Mouse (Mus musculus): ENCODE results near the gene Fsd1. TPM values are rescaled to one million over a fixed set of nuclear protein-coding genes. Genes with fewer than 3 reads are reported as not detected.

The Fsd1 gene
- polyA plus RNA-seq, 1 experiment: 130 TPM

- DNase-seq (ENCODE audit: low read depth): no peak
- TF ChIP-seq POLR2A (IDR thresholded peaks at IDR 0.05; ENCODE audit: borderline replicate concordance, extremely low read depth, insufficient read depth, insufficient read length, poor library complexity, severe bottlenecking) (no peak), CTCF (IDR thresholded peaks at IDR 0.05; ENCODE audit: borderline replicate concordance, extremely low read depth, insufficient read depth, insufficient read length) (no peak)
Measured at GRCm38 (mm10) chr17:56034726-56035100, 48.4 kb downstream of the Fsd1 start.

GRCm38 (mm10) chr17:56035216-56035615, 48.9 kb downstream of the Fsd1 start:
- TF ChIP-seq CTCF (IDR thresholded peaks at IDR 0.05; ENCODE audit: borderline replicate concordance, extremely low read depth, insufficient read depth, insufficient read length): no peak
- TF ChIP-seq POLR2A (IDR thresholded peaks at IDR 0.05; ENCODE audit: borderline replicate concordance, extremely low read depth, insufficient read depth, insufficient read length, poor library complexity, severe bottlenecking): no peak
- DNase-seq (ENCODE audit: low read depth): no peak

- peak; percentile 99 for DNase-seq (ENCODE audit: low read depth)
- peak; percentile 100 for TF ChIP-seq CTCF (IDR thresholded peaks at IDR 0.05; ENCODE audit: borderline replicate concordance, extremely low read depth, insufficient read depth, insufficient read length)
- TF ChIP-seq POLR2A (IDR thresholded peaks at IDR 0.05; ENCODE audit: borderline replicate concordance, extremely low read depth, insufficient read depth, insufficient read length, poor library complexity, severe bottlenecking): peak; percentile 86
Measured at GRCm38 (mm10) chr17:56036176-56036900, 50.0 kb downstream of the Fsd1 start, which contains the start of gene Sh3gl1. Gene Sh3gl1, minus strand, starts transcription at chr17:56036635.

GRCm38 (mm10) chr17:56036901-56037287, 50.6 kb downstream of the Fsd1 start:
- DNase-seq (ENCODE audit: low read depth): no peak
- no peak for TF ChIP-seq CTCF (IDR thresholded peaks at IDR 0.05; ENCODE audit: borderline replicate concordance, extremely low read depth, insufficient read depth, insufficient read length)
- no peak for TF ChIP-seq POLR2A (IDR thresholded peaks at IDR 0.05; ENCODE audit: borderline replicate concordance, extremely low read depth, insufficient read depth, insufficient read length, poor library complexity, severe bottlenecking)

- DNase-seq (ENCODE audit: low read depth): no peak
- TF ChIP-seq POLR2A (IDR thresholded peaks at IDR 0.05; ENCODE audit: borderline replicate concordance, extremely low read depth, insufficient read depth, insufficient read length, poor library complexity, severe bottlenecking): no peak
- TF ChIP-seq CTCF (IDR thresholded peaks at IDR 0.05; ENCODE audit: borderline replicate concordance, extremely low read depth, insufficient read depth, insufficient read length): no peak
Measured at GRCm38 (mm10) chr17:56038583-56039261, 52.4 kb downstream of the Fsd1 start.

GRCm38 (mm10) chr17:56039345-56039744, 53.0 kb downstream of the Fsd1 start:
- no peak for DNase-seq (ENCODE audit: low read depth)
- TF ChIP-seq CTCF (IDR thresholded peaks at IDR 0.05; ENCODE audit: borderline replicate concordance, extremely low read depth, insufficient read depth, insufficient read length): no peak
- no peak for TF ChIP-seq POLR2A (IDR thresholded peaks at IDR 0.05; ENCODE audit: borderline replicate concordance, extremely low read depth, insufficient read depth, insufficient read length, poor library complexity, severe bottlenecking)

- peak; percentile 99 for DNase-seq (ENCODE audit: low read depth)
Measured at GRCm38 (mm10) chr17:56040030-56040856, 53.9 kb downstream of the Fsd1 start, which contains the start of gene Chaf1a. Gene Chaf1a, plus strand, starts transcription at chr17:56040439.

GRCm38 (mm10) chr17:56040857-56041163, 54.5 kb downstream of the Fsd1 start:
- TF ChIP-seq CTCF (IDR thresholded peaks at IDR 0.05; ENCODE audit: borderline replicate concordance, extremely low read depth, insufficient read depth, insufficient read length) (no peak), POLR2A (IDR thresholded peaks at IDR 0.05; ENCODE audit: borderline replicate concordance, extremely low read depth, insufficient read depth, insufficient read length, poor library complexity, severe bottlenecking) (no peak)
- DNase-seq (ENCODE audit: low read depth): no peak

More at GRCm38 (mm10) chr17:56040030-56040856, 53.9 kb downstream of the Fsd1 start, which contains the start of gene Chaf1a:
- TF ChIP-seq CTCF (IDR thresholded peaks at IDR 0.05; ENCODE audit: borderline replicate concordance, extremely low read depth, insufficient read depth, insufficient read length) (no peak), POLR2A (IDR thresholded peaks at IDR 0.05; ENCODE audit: borderline replicate concordance, extremely low read depth, insufficient read depth, insufficient read length, poor library complexity, severe bottlenecking) (peak; percentile 41; the same call in 1 of the 2 replicates)

Other genes starting within 250 kb of the Fsd1 start
- gene Adgre4, start 236.5 kb upstream of the Fsd1 start, polyA plus RNA-seq (2012; rRNA removed): 0.03 and 0.10 TPM in 2 replicates
- gene Zfp119a, start 107.6 kb upstream of the Fsd1 start, polyA plus RNA-seq (2012; rRNA removed): 3.8 and 4.3 TPM in 2 replicates
- 7.6 and 7.8 TPM in 2 replicates for gene Zfp959, start 94.4 kb upstream of the Fsd1 start, polyA plus RNA-seq (2012; rRNA removed)
- gene Zfp119b, start 37.0 kb upstream of the Fsd1 start, polyA plus RNA-seq (2012; rRNA removed): 2.6 and 3.4 TPM in 2 replicates
- gene Ebi3, start 33.9 kb upstream of the Fsd1 start, polyA plus RNA-seq (2012; rRNA removed): 3.7 and 3.8 TPM in 2 replicates
- gene Yju2, start 27.4 kb upstream of the Fsd1 start, polyA plus RNA-seq (2012; rRNA removed): 12.8 and 15.4 TPM in 2 replicates
- gene Shd, start 16.0 kb upstream of the Fsd1 start, polyA plus RNA-seq (2012; rRNA removed): 207 and 264 TPM in 2 replicates
- 5.7 and 7.5 TPM in 2 replicates for gene Stap2, start 19.1 kb downstream of the Fsd1 start, polyA plus RNA-seq (2012; rRNA removed)
- 223 and 288 TPM in 2 replicates for gene Mpnd, start 19.2 kb downstream of the Fsd1 start, polyA plus RNA-seq (2012; rRNA removed)
- 90.3 and 121 TPM in 2 replicates for gene Sh3gl1, start 50.1 kb downstream of the Fsd1 start, polyA plus RNA-seq (2012; rRNA removed)
- 9.7 and 11.3 TPM in 2 replicates for gene Chaf1a, start 53.9 kb downstream of the Fsd1 start, polyA plus RNA-seq (2012; rRNA removed)
- 110 and 135 TPM in 2 replicates for gene Ubxn6, start 88.5 kb downstream of the Fsd1 start, polyA plus RNA-seq (2012; rRNA removed)
- 119 and 129 TPM in 2 replicates for gene Hdgfl2, start 93.1 kb downstream of the Fsd1 start, polyA plus RNA-seq (2012; rRNA removed)
- gene Plin4, start 123.3 kb downstream of the Fsd1 start, polyA plus RNA-seq (2012; rRNA removed): 0.11 and 0.16 TPM in 2 replicates
- 0.43 and 0.67 TPM in 2 replicates for gene Plin5, start 131.1 kb downstream of the Fsd1 start, polyA plus RNA-seq (2012; rRNA removed)
- 0.06 and 0.18 TPM in 2 replicates for gene Lrg1, start 135.5 kb downstream of the Fsd1 start, polyA plus RNA-seq (2012; rRNA removed)
- 35.0 and 48.5 TPM in 2 replicates for gene Sema6b, start 153.8 kb downstream of the Fsd1 start, polyA plus RNA-seq (2012; rRNA removed)
- 9.8 TPM in 2 replicates for gene Tnfaip8l1, start 176.0 kb downstream of the Fsd1 start, polyA plus RNA-seq (2012; rRNA removed)
- 49.8 and 54.7 TPM in 2 replicates for gene Mydgf, start 197.4 kb downstream of the Fsd1 start, polyA plus RNA-seq (2012; rRNA removed)
- 53.3 and 54.4 TPM in 2 replicates for gene Dpp9, start 232.4 kb downstream of the Fsd1 start, polyA plus RNA-seq (2012; rRNA removed)

Data from brain, embryonic 14.5 days (tissue).